Mouse (Mus musculus): ENCODE results near the gene Clasp2. TPM values are rescaled to one million over a fixed set of nuclear protein-coding genes. Genes with fewer than 3 reads are reported as not detected.
"Not testable (repeated sequence)": the region's sequence is repeated elsewhere in the genome, so short reads cannot be mapped to it uniquely, and the experiment has no call there.

Clasp2 gene
- total and polyA plus RNA-seq, 2 experiments from 2014 or later: 107 to 242 TPM

- Histone ChIP-seq H3K9ac (replicated peaks; ENCODE audit: low read length) (no peak overlapping the region), H3K4me3 (ENCODE audit: low read length) (no peak overlapping the region), H3K27ac (no peak overlapping the region), H3K27me3 (ENCODE audit: insufficient read depth, low read length) (no peaks in the 10 kb centered on the region), H3K4me1 (ENCODE audit: insufficient read depth, low read length) (no peaks in the 10 kb centered on the region), H3K4me2 (ENCODE audit: low read depth, low read length) (no peak overlapping the region), H3K9me3 (ENCODE audit: low read length) (no peaks in the 10 kb centered on the region), H3K36me3 (ENCODE audit: insufficient read depth, low read length) (peaks cover 32% of the 10 kb centered on the region)
- 86% methylated on average over 5 of the region's 5 CpGs for WGBS
- DNase-seq (ENCODE audit: low spot score) (no peak), ATAC-seq (no peak)
- no peak for TF ChIP-seq CTCF (IDR thresholded peaks at IDR 0.05; ENCODE audit: low read depth)
These were observed 116.7 kb downstream of the Clasp2 start for GRCm38 (mm10) chr9:113857929-113858440.

- ATAC-seq (no peak), DNase-seq (ENCODE audit: low spot score) (no peak)
- 97% methylated on average over 5 of the region's 5 CpGs for WGBS
- no peaks in the 10 kb centered on the region for H3K27me3 ChIP-seq (ENCODE audit: insufficient read depth, low read length)
- no peaks in the 10 kb centered on the region for H3K4me1 ChIP-seq (ENCODE audit: insufficient read depth, low read length)
- H3K9ac ChIP-seq (replicated peaks; ENCODE audit: low read length): no peak overlapping the region
- H3K9me3 ChIP-seq (ENCODE audit: low read length): no peaks in the 10 kb centered on the region
- no peak overlapping the region for H3K27ac ChIP-seq
- TF ChIP-seq CTCF (IDR thresholded peaks at IDR 0.05; ENCODE audit: low read depth): no peak
- no peak overlapping the region for H3K4me3 ChIP-seq (ENCODE audit: low read length)
- no peak overlapping the region for H3K4me2 ChIP-seq (ENCODE audit: low read depth, low read length)
- peaks cover 26% of the 10 kb centered on the region for H3K36me3 ChIP-seq (ENCODE audit: insufficient read depth, low read length)
These were observed 118.1 kb downstream of the Clasp2 start for GRCm38 (mm10) chr9:113859420-113859819.

DNA sequence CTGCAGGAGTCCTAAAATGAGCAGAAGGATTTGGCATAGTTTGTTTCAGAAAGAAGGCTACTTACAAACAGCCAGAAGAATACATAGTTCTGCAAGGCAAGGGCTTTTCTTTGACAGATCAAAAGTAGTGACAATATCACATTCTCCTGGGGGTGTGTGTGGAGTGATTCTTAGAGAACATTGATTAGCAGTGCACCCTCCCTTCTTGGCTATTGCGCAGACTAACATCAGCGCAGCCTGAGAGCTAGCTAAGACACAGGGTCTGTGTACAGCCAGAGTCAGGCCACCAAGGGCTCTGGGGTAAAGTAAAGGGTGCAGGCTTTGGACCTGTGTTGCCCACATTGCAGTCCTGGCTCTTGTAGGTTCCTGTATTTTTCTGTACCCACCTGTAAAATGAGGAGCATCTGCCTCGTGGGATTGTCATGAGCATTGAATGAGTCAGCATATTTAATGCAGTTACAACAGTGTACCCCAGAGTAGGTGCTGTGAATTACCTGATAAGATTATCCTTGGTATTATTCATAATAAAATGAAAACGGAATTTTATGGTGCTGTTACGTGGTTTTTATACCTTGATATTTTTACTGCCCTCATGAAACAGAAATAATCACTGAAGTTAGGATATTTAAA, 122.2 kb downstream of the Clasp2 start:
- no peaks in the 10 kb centered on the region for H3K4me1 ChIP-seq (ENCODE audit: insufficient read depth, low read length)
- WGBS: 93% methylated on average over 5 of the region's 5 CpGs
- no peak overlapping the region for H3K4me2 ChIP-seq (ENCODE audit: low read depth, low read length)

DNA sequence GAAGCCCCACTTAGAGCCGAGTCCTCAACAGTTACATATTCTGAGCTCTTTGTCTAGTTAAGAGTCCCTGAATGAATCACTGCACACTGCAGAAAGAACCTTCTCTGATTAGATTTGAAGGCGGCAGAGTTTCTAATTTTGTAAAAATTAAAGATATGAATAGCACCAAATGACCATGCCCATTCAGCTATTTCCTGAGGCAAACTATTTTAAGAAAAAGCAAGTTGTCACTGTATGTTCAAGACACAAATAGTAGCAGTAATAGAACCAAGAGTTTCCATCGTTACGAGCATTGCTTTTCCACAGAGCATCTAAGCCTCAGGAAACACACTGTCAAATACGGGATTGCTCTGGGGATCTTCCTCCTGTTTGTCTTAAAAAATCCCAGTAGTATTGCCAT, 126.7 kb downstream of the Clasp2 start:
- Histone ChIP-seq H3K36me3 (ENCODE audit: insufficient read depth, low read length) (peaks cover 57% of the 10 kb centered on the region), H3K4me3 (ENCODE audit: low read length) (no peak overlapping the region), H3K4me2 (ENCODE audit: low read depth, low read length) (no peak overlapping the region), H3K4me1 (ENCODE audit: insufficient read depth, low read length) (no peaks in the 10 kb centered on the region), H3K9ac (replicated peaks; ENCODE audit: low read length) (no peak overlapping the region), H3K27me3 (ENCODE audit: insufficient read depth, low read length) (no peaks in the 10 kb centered on the region), H3K27ac (no peak overlapping the region), H3K9me3 (ENCODE audit: low read length) (no peaks in the 10 kb centered on the region)
- TF ChIP-seq CTCF (IDR thresholded peaks at IDR 0.05; ENCODE audit: low read depth): no peak
- WGBS: 88% methylated on average over 5 of the region's 5 CpGs
- DNase-seq (ENCODE audit: low spot score): no peak
- ATAC-seq: no peak

More for the DNA sequence above, 122.2 kb downstream of the Clasp2 start:
- no peak for DNase-seq (ENCODE audit: low spot score)
- ATAC-seq: no peak
- H3K36me3 ChIP-seq (ENCODE audit: insufficient read depth, low read length): peaks cover 23% of the 10 kb centered on the region
- no peaks in the 10 kb centered on the region for H3K9me3 ChIP-seq (ENCODE audit: low read length)
- H3K27ac ChIP-seq: no peak overlapping the region
- TF ChIP-seq CTCF (IDR thresholded peaks at IDR 0.05; ENCODE audit: low read depth): no peak
- H3K4me3 ChIP-seq (ENCODE audit: low read length): no peak overlapping the region
- no peak overlapping the region for H3K9ac ChIP-seq (replicated peaks; ENCODE audit: low read length)
- no peaks in the 10 kb centered on the region for H3K27me3 ChIP-seq (ENCODE audit: insufficient read depth, low read length)

GRCm38 (mm10) chr9:113894903-113895302, 153.6 kb downstream of the Clasp2 start:
- ATAC-seq (no peak), DNase-seq (ENCODE audit: low spot score) (no peak)
- H3K4me2 ChIP-seq (ENCODE audit: low read depth, low read length): no peak overlapping the region
- WGBS: 96% methylated on average over 3 of the region's 3 CpGs
- H3K27me3 ChIP-seq (ENCODE audit: insufficient read depth, low read length): no peaks in the 10 kb centered on the region
- peaks cover 49% of the 10 kb centered on the region for H3K36me3 ChIP-seq (ENCODE audit: insufficient read depth, low read length)
- no peaks in the 10 kb centered on the region for H3K4me1 ChIP-seq (ENCODE audit: insufficient read depth, low read length)
- no peak overlapping the region for H3K27ac ChIP-seq
- H3K9ac ChIP-seq (replicated peaks; ENCODE audit: low read length): no peak overlapping the region
- H3K9me3 ChIP-seq (ENCODE audit: low read length): no peaks in the 10 kb centered on the region
- H3K4me3 ChIP-seq (ENCODE audit: low read length): no peak overlapping the region
- TF ChIP-seq CTCF (IDR thresholded peaks at IDR 0.05; ENCODE audit: low read depth): no peak

GRCm38 (mm10) chr9:113903136-113903535, 161.9 kb downstream of the Clasp2 start:
- Histone ChIP-seq H3K4me2 (ENCODE audit: low read depth, low read length) (no peak overlapping the region), H3K4me3 (ENCODE audit: low read length) (no peak overlapping the region), H3K4me1 (ENCODE audit: insufficient read depth, low read length) (no peaks in the 10 kb centered on the region), H3K9ac (replicated peaks; ENCODE audit: low read length) (no peak overlapping the region), H3K27me3 (ENCODE audit: insufficient read depth, low read length) (no peaks in the 10 kb centered on the region), H3K9me3 (ENCODE audit: low read length) (no peaks in the 10 kb centered on the region), H3K27ac (no peak overlapping the region), H3K36me3 (ENCODE audit: insufficient read depth, low read length) (peaks cover 57% of the 10 kb centered on the region)
- ATAC-seq (no peak), DNase-seq (ENCODE audit: low spot score) (no peak)
- 79% methylated on average over 4 of the region's 4 CpGs for WGBS
- no peak for TF ChIP-seq CTCF (IDR thresholded peaks at IDR 0.05; ENCODE audit: low read depth)

DNA sequence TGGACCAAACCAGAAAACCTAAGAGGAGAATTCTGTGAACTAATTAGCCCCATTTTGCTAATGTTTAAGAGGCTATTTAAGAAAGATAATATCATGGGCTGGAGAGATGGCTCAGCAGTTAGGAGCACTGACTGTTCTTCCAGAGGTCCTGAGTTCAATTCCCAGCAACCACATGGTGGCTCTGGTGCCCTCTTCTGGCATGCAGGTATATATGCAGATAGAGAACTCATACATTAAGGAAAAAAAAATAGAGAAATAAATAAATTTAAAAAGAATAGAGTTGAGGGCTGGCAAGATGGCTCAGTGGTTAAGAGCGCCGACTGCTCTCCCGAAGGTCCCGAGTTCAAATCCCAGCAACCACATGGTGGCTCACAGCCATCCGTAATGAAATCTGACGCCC, 163.0 kb downstream of the Clasp2 start:
- H3K27ac ChIP-seq; H3K27me3 ChIP-seq (ENCODE audit: insufficient read depth, low read length); DNase-seq (ENCODE audit: low spot score); H3K9me3 ChIP-seq (ENCODE audit: low read length); H3K9ac ChIP-seq (replicated peaks; ENCODE audit: low read length); H3K4me3 ChIP-seq (ENCODE audit: low read length); ATAC-seq; H3K4me2 ChIP-seq (ENCODE audit: low read depth, low read length); H3K4me1 ChIP-seq (ENCODE audit: insufficient read depth, low read length): not testable (repeated sequence)
- peak; percentile 22 for TF ChIP-seq CTCF (IDR thresholded peaks at IDR 0.05; ENCODE audit: low read depth)
- WGBS: 98% methylated on average over 6 of the region's 6 CpGs
- H3K36me3 ChIP-seq (ENCODE audit: insufficient read depth, low read length): peaks cover 65% of the 10 kb centered on the region
